Comparison of ENCODE assay signal across 18 mouse cellular contexts in genomic region chr8:48019737-48020136, GRCm38 (mm10).
"Had no signal": no experiment of that assay in that cellular context is flagged by ENCODE, and none has a peak within 500 bp of the region (broad histone marks: within the 10 kb centered on the region; RNA-seq: fewer than 3 reads in every experiment).

No protein-coding gene starts in this region.

- DNase-seq: kidney, adult 9 months; kidney, postnatal 14 days; kidney, postnatal 4 days; liver, embryonic 13.5 days; lung, embryonic 14.5 days; retina, postnatal 1 day; right cerebral cortex, postnatal 25 days; spleen, adult 18-20 months; thymus, adult 18-20 months; thymus, postnatal 4 days had no signal

- H3K4me3 ChIP-seq: limb, embryonic 10.5 days; limb, embryonic 13.5 days; liver, embryonic 13.5 days; midbrain, embryonic 12.5 days; midbrain, embryonic 15.5 days; neural tube, embryonic 12.5 days; neural tube, embryonic 15.5 days had no signal

- H3K9me3 ChIP-seq: limb, embryonic 10.5 days; liver, embryonic 13.5 days; midbrain, embryonic 12.5 days; midbrain, embryonic 15.5 days; neural tube, embryonic 12.5 days; neural tube, embryonic 15.5 days had no signal

- H3K27me3 ChIP-seq: limb, embryonic 13.5 days; liver, embryonic 13.5 days; midbrain, embryonic 12.5 days; midbrain, embryonic 15.5 days; neural tube, embryonic 12.5 days; neural tube, embryonic 15.5 days had no signal

- H3K36me3 ChIP-seq: limb, embryonic 10.5 days; limb, embryonic 13.5 days; liver, embryonic 13.5 days; midbrain, embryonic 12.5 days; midbrain, embryonic 15.5 days; neural tube, embryonic 12.5 days; neural tube, embryonic 15.5 days had no signal

- H3K9ac ChIP-seq: limb, embryonic 13.5 days; liver, embryonic 13.5 days; lung, embryonic 14.5 days; midbrain, embryonic 12.5 days; midbrain, embryonic 15.5 days; neural tube, embryonic 12.5 days; neural tube, embryonic 15.5 days had no signal

- H3K27ac ChIP-seq: limb, embryonic 10.5 days; limb, embryonic 13.5 days; liver, embryonic 13.5 days; macrophage; midbrain, embryonic 12.5 days; midbrain, embryonic 15.5 days; neural tube, embryonic 12.5 days; neural tube, embryonic 15.5 days had no signal

- H3K4me1 ChIP-seq: limb, embryonic 10.5 days; limb, embryonic 13.5 days; liver, embryonic 13.5 days; midbrain, embryonic 12.5 days; midbrain, embryonic 15.5 days; neural tube, embryonic 12.5 days; neural tube, embryonic 15.5 days had no signal

- ATAC-seq: lung, postnatal 0 days; midbrain, embryonic 15.5 days had no signal
